Mouse (Mus musculus): ENCODE measurements around the gene Mpped2. TPM values are rescaled to one million over a fixed set of nuclear protein-coding genes. Genes with fewer than 3 reads are reported as not detected.

The Mpped2 gene
- polyA plus RNA-seq (2017; shearing (Covaris generic)): 1 to 10 TPM in 1 of 2 experiments, not detected in 1; 1.1 TPM

GRCm38 (mm10) chr2:106692783-106693701 is at the start of gene Mpped2:
Gene Mpped2, plus strand, starts transcription at chr2:106693269.

